Mouse (Mus musculus): ENCODE results near the gene Pde4c. TPM values are rescaled to one million over a fixed set of nuclear protein-coding genes. Genes with fewer than 3 reads are reported as not detected.

Pde4c gene
- polyA plus RNA-seq, 1 experiment from 2014 or later = 0.19 TPM

GRCm38 (mm10) chr8:70770748-70771147, 47.2 kb downstream of the Pde4c start:
- H3K36me3 ChIP-seq = peaks cover 39% of the 10 kb centered on the region
- H3K4me2 ChIP-seq = no peak overlapping the region
- H3K9me3 ChIP-seq (replicated peaks) = no peaks in the 10 kb centered on the region
- no peak for ATAC-seq (replicated peaks; ENCODE audit: insufficient number of reproducible peaks, insufficient read depth, low FRiP score, low read depth)
- H3K4me1 ChIP-seq (replicated peaks) = peaks cover 46% of the 10 kb centered on the region
- H3K4me3 ChIP-seq = no peak overlapping the region
- no peak overlapping the region for H3K9ac ChIP-seq
- WGBS = 95% methylated on average over 13 of the region's 13 CpGs
- H3K27me3 ChIP-seq = no peaks in the 10 kb centered on the region
- no peak overlapping the region for H3K27ac ChIP-seq

DNA sequence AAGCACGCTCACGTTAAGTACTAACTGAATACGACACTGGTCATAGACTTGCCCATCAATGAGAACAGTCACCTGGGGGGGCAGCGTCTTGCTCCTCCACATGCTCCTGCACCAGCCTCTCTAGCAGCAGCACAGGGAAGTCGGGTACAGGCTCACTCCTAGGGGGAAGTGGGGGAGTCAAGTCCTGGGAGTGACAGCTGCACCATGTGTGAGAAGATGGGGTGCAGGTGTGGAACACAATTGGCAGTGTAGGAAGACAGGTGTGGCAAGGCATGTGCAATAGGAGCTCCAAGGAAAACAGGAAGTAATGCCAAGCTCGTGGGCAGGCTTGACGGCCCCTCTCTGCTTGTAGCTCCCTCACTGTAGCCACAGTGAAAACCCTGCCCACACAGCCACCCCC, 47.7 kb downstream of the Pde4c start:
- Histone ChIP-seq H3K36me3 (peaks cover 39% of the 10 kb centered on the region), H3K4me3 (no peak overlapping the region), H3K9me3 (replicated peaks) (no peaks in the 10 kb centered on the region), H3K9ac (no peak overlapping the region), H3K27ac (no peak overlapping the region), H3K4me2 (no peak overlapping the region), H3K4me1 (replicated peaks) (peaks cover 46% of the 10 kb centered on the region), H3K27me3 (no peaks in the 10 kb centered on the region)
- ATAC-seq (replicated peaks; ENCODE audit: insufficient number of reproducible peaks, insufficient read depth, low FRiP score, low read depth) = no peak
- 80% methylated on average over 7 of the region's 7 CpGs for WGBS

GRCm38 (mm10) chr8:70772075-70772474, 48.6 kb downstream of the Pde4c start:
- Histone ChIP-seq H3K4me1 (replicated peaks) (peaks cover 38% of the 10 kb centered on the region), H3K27me3 (no peaks in the 10 kb centered on the region), H3K9ac (no peak overlapping the region), H3K4me2 (no peak overlapping the region), H3K36me3 (peaks cover 39% of the 10 kb centered on the region), H3K9me3 (replicated peaks) (no peaks in the 10 kb centered on the region), H3K27ac (no peak overlapping the region), H3K4me3 (no peak overlapping the region)
- WGBS = 93% methylated on average over 13 of the region's 13 CpGs
- ATAC-seq (replicated peaks; ENCODE audit: insufficient number of reproducible peaks, insufficient read depth, low FRiP score, low read depth) = no peak

DNA sequence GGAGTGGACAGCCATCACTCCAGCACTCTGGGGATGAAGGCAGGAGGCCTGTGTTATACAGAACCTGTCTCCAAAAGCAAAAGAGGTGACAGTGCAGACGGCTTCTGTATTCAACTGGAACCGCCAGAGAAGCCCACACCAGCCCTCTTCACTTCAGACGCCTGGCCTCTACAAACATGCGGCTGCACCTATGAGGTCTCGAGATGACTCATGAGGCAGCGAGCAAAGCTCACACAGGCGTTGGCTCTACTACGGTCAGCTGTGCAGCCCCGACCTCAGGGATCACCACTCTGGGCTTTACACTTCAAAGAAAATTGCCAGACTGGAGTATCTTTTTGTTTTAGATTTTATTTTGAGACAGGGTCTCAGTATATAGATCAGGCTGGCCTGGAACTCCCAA, 49.4 kb downstream of the Pde4c start:
- Histone ChIP-seq H3K4me1 (replicated peaks) (peaks cover 41% of the 10 kb centered on the region), H3K4me3 (no peak overlapping the region), H3K27me3 (no peaks in the 10 kb centered on the region), H3K9ac (no peak overlapping the region), H3K4me2 (no peak overlapping the region), H3K27ac (no peak overlapping the region), H3K9me3 (replicated peaks) (no peaks in the 10 kb centered on the region), H3K36me3 (peaks cover 39% of the 10 kb centered on the region)
- WGBS = 77% methylated on average over 9 of the region's 9 CpGs
- ATAC-seq (replicated peaks; ENCODE audit: insufficient number of reproducible peaks, insufficient read depth, low FRiP score, low read depth) = no peak

- Histone ChIP-seq H3K27ac (peak overlapping the region; percentile 75), H3K36me3 (peaks cover 36% of the 10 kb centered on the region)
Measured at GRCm38 (mm10) chr8:70773410-70773809, 49.9 kb downstream of the Pde4c start.

GRCm38 (mm10) chr8:70773833-70774232, 50.3 kb downstream of the Pde4c start:
- H3K27ac ChIP-seq = peak overlapping the region; percentile 75
- peaks cover 49% of the 10 kb centered on the region for H3K4me1 ChIP-seq (replicated peaks)
- H3K9ac ChIP-seq = peak overlapping the region; percentile 29; the same call in 1 of the 2 replicates
- 0 out of 2 replicates have a peak, but pooled peaks have one; percentile 13 for ATAC-seq (replicated peaks; ENCODE audit: insufficient number of reproducible peaks, insufficient read depth, low FRiP score, low read depth)
- no peaks in the 10 kb centered on the region for H3K27me3 ChIP-seq
- WGBS = 34% methylated on average over 9 of the region's 9 CpGs
- peaks cover 34% of the 10 kb centered on the region for H3K36me3 ChIP-seq
- H3K9me3 ChIP-seq (replicated peaks) = no peaks in the 10 kb centered on the region
- H3K4me2 ChIP-seq = peak overlapping the region; percentile 13; the same call in 1 of the 2 replicates
- no peak overlapping the region for H3K4me3 ChIP-seq

More at GRCm38 (mm10) chr8:70773410-70773809, 49.9 kb downstream of the Pde4c start:
- Histone ChIP-seq H3K27me3 (no peaks in the 10 kb centered on the region), H3K4me3 (no peak overlapping the region), H3K4me2 (peak overlapping the region; percentile 13; the same call in 1 of the 2 replicates), H3K9ac (0 out of 2 replicates have a peak overlapping the region, but pooled peaks have one; percentile 6), H3K9me3 (replicated peaks) (no peaks in the 10 kb centered on the region), H3K4me1 (replicated peaks) (peaks cover 46% of the 10 kb centered on the region)
- 73% methylated on average over 5 of the region's 5 CpGs for WGBS
- no peak for ATAC-seq (replicated peaks; ENCODE audit: insufficient number of reproducible peaks, insufficient read depth, low FRiP score, low read depth)

DNA sequence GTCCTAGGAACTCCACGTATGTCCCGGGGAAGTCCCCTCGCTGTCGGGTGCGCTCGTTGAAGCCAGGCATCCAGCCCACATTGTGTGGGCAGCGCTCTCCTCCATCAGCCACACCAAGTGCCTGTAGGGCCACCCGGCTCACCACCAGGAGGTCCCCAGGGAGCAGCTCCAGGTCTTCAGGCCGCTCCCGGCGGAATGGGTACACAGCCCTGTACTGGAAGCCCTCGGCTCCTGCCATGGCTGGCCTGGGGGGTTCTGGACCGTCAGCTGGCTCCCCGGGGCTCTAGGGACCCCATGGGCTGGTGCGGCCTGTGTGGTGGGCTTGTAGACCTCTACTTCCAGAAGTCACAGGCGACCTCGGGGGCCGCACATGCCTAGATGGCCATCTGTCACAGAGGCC, 51.2 kb downstream of the Pde4c start:
- Histone ChIP-seq H3K9me3 (replicated peaks) (no peaks in the 10 kb centered on the region), H3K9ac (peak overlapping the region; percentile 100; the same call in 1 of the 2 replicates), H3K4me1 (replicated peaks) (peaks cover 46% of the 10 kb centered on the region), H3K27ac (no peak overlapping the region), H3K4me2 (0 out of 2 replicates have a peak overlapping the region, but pooled peaks have one; percentile 96), H3K36me3 (peaks cover 37% of the 10 kb centered on the region), H3K4me3 (no peak overlapping the region), H3K27me3 (no peaks in the 10 kb centered on the region)
- 93% methylated on average over 18 of the region's 18 CpGs for WGBS
- no peak for ATAC-seq (replicated peaks; ENCODE audit: insufficient number of reproducible peaks, insufficient read depth, low FRiP score, low read depth)

DNA sequence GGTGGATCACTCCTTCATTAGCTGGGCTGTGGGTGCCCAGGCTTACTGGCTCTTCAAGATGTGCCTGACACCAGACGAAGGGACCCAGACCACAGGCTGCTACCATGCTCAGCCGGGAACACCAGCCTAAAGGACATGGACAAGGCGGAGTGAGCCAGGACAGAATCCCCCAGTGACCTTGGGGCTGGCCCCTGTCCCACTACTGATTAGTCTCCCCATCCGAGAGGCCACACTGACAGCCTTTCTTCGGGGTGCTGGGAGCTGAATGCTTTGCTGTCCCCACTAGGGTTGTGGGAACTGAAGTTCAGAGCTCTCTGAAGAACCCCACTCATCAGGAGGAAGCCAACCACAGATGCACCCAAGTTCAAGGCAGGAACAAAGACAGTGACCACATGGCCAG, 51.7 kb downstream of the Pde4c start:
- peak overlapping the region; percentile 96 for H3K4me2 ChIP-seq
- no peaks in the 10 kb centered on the region for H3K27me3 ChIP-seq
- no peak for ATAC-seq (replicated peaks; ENCODE audit: insufficient number of reproducible peaks, insufficient read depth, low FRiP score, low read depth)
- peak overlapping the region; percentile 100 for H3K9ac ChIP-seq
- 82% methylated on average over 5 of the region's 5 CpGs for WGBS
- no peaks in the 10 kb centered on the region for H3K9me3 ChIP-seq (replicated peaks)
- peaks cover 38% of the 10 kb centered on the region for H3K36me3 ChIP-seq
- H3K4me1 ChIP-seq (replicated peaks) = peaks cover 46% of the 10 kb centered on the region
- peak overlapping the region; percentile 92 for H3K4me3 ChIP-seq
- no peak overlapping the region for H3K27ac ChIP-seq

- peak overlapping the region; percentile 92 for H3K4me3 ChIP-seq
- peak overlapping the region; percentile 96 for H3K4me2 ChIP-seq
- H3K27me3 ChIP-seq = no peaks in the 10 kb centered on the region
- ATAC-seq (replicated peaks; ENCODE audit: insufficient number of reproducible peaks, insufficient read depth, low FRiP score, low read depth) = no peak
- H3K36me3 ChIP-seq = peaks cover 38% of the 10 kb centered on the region
- no peaks in the 10 kb centered on the region for H3K9me3 ChIP-seq (replicated peaks)
- H3K27ac ChIP-seq = peak overlapping the region; percentile 98
- 4% methylated on average over 34 of the region's 34 CpGs for WGBS
- H3K9ac ChIP-seq = peak overlapping the region; percentile 100
- peaks cover 46% of the 10 kb centered on the region for H3K4me1 ChIP-seq (replicated peaks)
Measured at GRCm38 (mm10) chr8:70775851-70776495, 52.5 kb downstream of the Pde4c start.

DNA sequence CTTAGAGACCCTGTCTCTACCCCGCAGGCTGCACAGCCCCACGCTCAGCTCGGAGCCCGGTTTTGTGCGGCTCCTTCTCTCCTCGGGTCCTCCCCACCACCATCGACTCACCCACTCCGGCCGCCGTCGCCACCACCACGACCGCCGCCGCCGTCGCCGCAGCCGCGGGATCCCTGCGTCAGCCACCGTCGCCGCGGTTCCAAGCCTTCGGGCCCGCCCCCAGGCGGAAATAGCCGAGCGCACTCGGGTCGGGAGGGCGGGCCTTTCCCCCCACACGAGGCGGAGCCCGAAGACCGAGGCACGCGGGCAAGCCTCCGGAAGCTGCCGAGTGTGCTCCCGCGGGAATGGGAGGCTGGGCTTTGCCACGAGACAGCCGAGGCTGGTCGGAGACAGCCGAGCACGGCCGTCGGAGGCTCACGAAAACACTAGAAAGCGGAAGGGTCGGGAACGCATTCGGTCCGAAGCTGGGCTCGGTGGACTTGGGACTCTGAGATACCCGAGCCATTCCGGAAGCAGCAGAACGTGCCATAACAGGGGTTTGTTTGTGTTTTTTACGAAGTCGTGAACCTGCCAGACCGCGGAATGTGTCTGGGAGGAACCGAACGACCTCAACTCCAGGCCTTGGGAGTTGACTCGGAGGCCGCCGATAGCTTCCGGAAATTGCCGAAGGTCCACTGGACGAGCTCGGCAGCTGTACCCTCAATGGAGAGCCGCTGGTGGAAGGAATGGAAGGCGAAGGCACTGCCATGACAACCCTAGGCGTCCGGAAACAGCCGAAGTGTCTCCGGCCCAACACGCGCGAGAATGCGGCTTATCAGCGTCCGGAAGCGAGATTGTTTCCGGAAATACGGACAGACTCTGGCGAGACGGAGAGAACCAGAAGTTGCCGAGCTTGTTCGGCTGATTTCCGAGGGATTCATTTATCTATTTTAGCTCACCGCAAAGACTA, 53.2 kb downstream of the Pde4c start, which contains the start of gene Pik3r2:
Pik3r2 (minus strand) TSS at position 218 of the 949 bp plus-strand sequence.
- Histone ChIP-seq H3K27ac (peak within 1 kb of the TSS; percentile 98), H3K9me3 (replicated peaks) (no peaks in the 10 kb centered on the region), H3K36me3 (peaks cover 36% of the 10 kb centered on the region), H3K9ac (peak within 1 kb of the TSS; percentile 100), H3K4me3 (peak within 1 kb of the TSS; percentile 92), H3K4me1 (replicated peaks) (peaks cover 46% of the 10 kb centered on the region), H3K4me2 (peak within 1 kb of the TSS; percentile 96), H3K27me3 (no peaks in the 10 kb centered on the region)
- ATAC-seq (replicated peaks; ENCODE audit: insufficient number of reproducible peaks, insufficient read depth, low FRiP score, low read depth) = peak; percentile 91
- under 1% methylated on average over 94 of the region's 94 CpGs for WGBS

DNA sequence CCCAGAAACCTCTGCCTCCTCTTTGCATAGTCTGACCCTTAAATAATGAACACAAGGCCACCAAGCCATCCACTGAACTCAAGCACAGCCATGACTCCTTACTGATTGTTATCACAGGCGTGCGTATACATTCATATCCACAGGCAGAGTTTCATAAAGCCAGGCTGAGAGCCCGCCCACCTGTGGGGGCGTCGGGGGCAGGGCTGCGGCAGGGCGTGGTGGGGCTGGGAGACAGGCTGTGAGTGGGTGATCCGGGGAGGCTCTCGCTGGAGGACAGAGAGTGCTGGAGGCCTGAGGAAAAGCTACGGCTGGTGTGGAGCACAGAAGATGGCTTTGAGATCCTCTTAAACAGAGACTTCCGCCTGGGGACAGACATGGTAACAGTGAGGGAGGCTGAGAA, 56.6 kb downstream of the Pde4c start:
- no peak for ATAC-seq (replicated peaks; ENCODE audit: insufficient number of reproducible peaks, insufficient read depth, low FRiP score, low read depth)
- Histone ChIP-seq H3K4me3 (no peak overlapping the region), H3K4me2 (no peak overlapping the region), H3K9ac (no peak overlapping the region), H3K27ac (no peak overlapping the region), H3K36me3 (peaks cover 35% of the 10 kb centered on the region), H3K27me3 (no peaks in the 10 kb centered on the region), H3K4me1 (replicated peaks) (peaks cover 25% of the 10 kb centered on the region), H3K9me3 (replicated peaks) (no peaks in the 10 kb centered on the region)
- 76% methylated on average over 11 of the region's 11 CpGs for WGBS
